In the genomic region with DNA sequence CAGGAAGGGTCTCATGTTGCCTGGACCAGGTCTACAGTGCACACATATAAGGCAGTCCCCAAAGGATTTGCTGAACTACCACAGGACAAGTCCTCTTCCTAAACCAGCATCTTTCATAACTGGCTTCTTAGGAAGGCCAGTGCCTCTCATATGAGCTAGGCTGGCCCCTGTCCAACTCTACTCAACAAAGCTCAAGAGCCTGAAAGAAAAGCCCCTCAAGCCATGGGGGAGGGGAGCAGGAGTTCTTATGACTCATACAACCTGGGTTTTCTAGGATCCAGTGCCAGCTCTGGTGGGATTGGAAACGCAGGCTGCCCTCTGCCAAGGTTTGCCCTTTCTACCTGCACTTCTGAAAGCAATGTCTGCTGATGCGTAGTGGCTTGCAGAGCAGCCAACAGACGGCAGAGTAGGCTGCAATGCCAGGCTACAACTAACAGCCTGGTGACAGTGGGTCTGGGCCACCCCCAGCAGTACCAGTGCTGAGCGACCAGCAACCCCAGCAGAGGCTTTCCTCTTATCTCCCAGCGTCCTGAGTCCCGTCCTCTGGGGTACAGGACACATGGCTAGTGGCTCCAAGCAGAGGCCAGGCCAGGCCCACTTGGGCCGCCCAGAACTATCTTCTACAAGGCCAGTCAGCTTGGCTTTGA, we compare ENCODE assay signal across 9 mouse cellular contexts.
A peak's percentile ranks its signal among the peaks of the same experiment; 100 is the strongest.
DNase-seq lines count a peak whose midpoint lies in the region; ATAC-seq and TF ChIP-seq lines count a peak whose summit lies in the region.
"Had no signal": no experiment of that assay in that cellular context is flagged by ENCODE, and none has a peak within 500 bp of the region (broad histone marks: within the 10 kb centered on the region; RNA-seq: fewer than 3 reads in every experiment).

No protein-coding gene starts in this region.

- H3K9ac ChIP-seq in kidney, embryonic 15.5 days: no peak overlapping the region
- H3K9ac ChIP-seq in hindbrain, embryonic 12.5 days: no peak overlapping the region
- H3K9ac ChIP-seq in midbrain, embryonic 14.5 days (replicated peaks; ENCODE audit: low read length): no peak overlapping the region

- WGBS in kidney, embryonic 15.5 days: 69% methylated on average over 7 of the region's 7 CpGs
- 85% methylated on average over 7 of the region's 7 CpGs for WGBS in hindbrain, embryonic 12.5 days
- 81% methylated on average over 7 of the region's 7 CpGs for WGBS in midbrain, embryonic 14.5 days

- no peak for TF ChIP-seq CTCF in brain, embryonic 14.5 days (IDR thresholded peaks at IDR 0.05; ENCODE audit: borderline replicate concordance, extremely low read depth, insufficient read depth, insufficient read length)

- no peak overlapping the region for H3K4me3 ChIP-seq in kidney, embryonic 15.5 days (replicated peaks)
- no peak overlapping the region for H3K4me3 ChIP-seq in hindbrain, embryonic 12.5 days
- no peak overlapping the region for H3K4me3 ChIP-seq in midbrain, embryonic 14.5 days (replicated peaks; ENCODE audit: low read depth, low read length)

- H3K9me3 ChIP-seq in kidney, embryonic 15.5 days (replicated peaks): no peaks in the 10 kb centered on the region
- no peaks in the 10 kb centered on the region for H3K9me3 ChIP-seq in hindbrain, embryonic 12.5 days (replicated peaks)
- no peaks in the 10 kb centered on the region for H3K9me3 ChIP-seq in midbrain, embryonic 14.5 days (ENCODE audit: control insufficient read depth, low read length)

- H3K27me3 ChIP-seq in kidney, embryonic 15.5 days: no peaks in the 10 kb centered on the region
- no peaks in the 10 kb centered on the region for H3K27me3 ChIP-seq in hindbrain, embryonic 12.5 days
- no peaks in the 10 kb centered on the region for H3K27me3 ChIP-seq in midbrain, embryonic 14.5 days (ENCODE audit: control insufficient read depth, insufficient read depth, low read length)

- no peak for DNase-seq in kidney, adult 18-20 months
- DNase-seq in brain, embryonic 14.5 days (ENCODE audit: low read depth): peak; percentile 95
- DNase-seq in midbrain, embryonic 14.5 days: peak; percentile 70
- DNase-seq in urinary bladder, adult 2 months (ENCODE audit: low spot score): no peak
- DNase-seq in left cerebral cortex, postnatal 25 days (ENCODE audit: low spot score in 2 of 2): no peak
- DNase-seq: right cerebral cortex, postnatal 14 days had no signal

- no peak for TF ChIP-seq POLR2A in brain, embryonic 14.5 days (IDR thresholded peaks at IDR 0.05; ENCODE audit: borderline replicate concordance, extremely low read depth, insufficient read depth, insufficient read length, poor library complexity, severe bottlenecking)

- peak overlapping the region; percentile 38; the same call in 1 of the 2 replicates for H3K27ac ChIP-seq in kidney, embryonic 15.5 days
- H3K27ac ChIP-seq in hindbrain, embryonic 12.5 days: 0 out of 2 replicates have a peak overlapping the region, but pooled peaks have one; percentile 5
- 0 out of 2 replicates have a peak overlapping the region, but pooled peaks have one; percentile 26 for H3K27ac ChIP-seq in midbrain, embryonic 14.5 days (replicated peaks; ENCODE audit: low read depth, low read length)
- H3K27ac ChIP-seq: macrophage had no signal

- H3K4me1 ChIP-seq in kidney, embryonic 15.5 days: peaks cover 16% of the 10 kb centered on the region; the same call in 1 of the 2 replicates
- H3K4me1 ChIP-seq in hindbrain, embryonic 12.5 days: peaks cover 19% of the 10 kb centered on the region
- H3K4me1 ChIP-seq in midbrain, embryonic 14.5 days (ENCODE audit: control insufficient read depth, insufficient read depth, low read length): 0 out of 2 replicates have a peak, but pooled peaks cover 11% of the 10 kb centered on the region

- no peak overlapping the region for H3K4me2 ChIP-seq in kidney, embryonic 15.5 days
- no peak overlapping the region for H3K4me2 ChIP-seq in hindbrain, embryonic 12.5 days (replicated peaks)
- H3K4me2 ChIP-seq in midbrain, embryonic 14.5 days (ENCODE audit: low read length): no peak overlapping the region

- no peaks in the 10 kb centered on the region for H3K36me3 ChIP-seq in kidney, embryonic 15.5 days
- peaks cover 35% of the 10 kb centered on the region for H3K36me3 ChIP-seq in hindbrain, embryonic 12.5 days
- H3K36me3 ChIP-seq in midbrain, embryonic 14.5 days (ENCODE audit: control insufficient read depth, insufficient read depth, low read length): peaks cover 53% of the 10 kb centered on the region

- ATAC-seq in kidney, embryonic 15.5 days (replicated peaks; ENCODE audit: low FRiP score): 0 out of 2 replicates have a peak, but pooled peaks have one; percentile 4
- ATAC-seq in hindbrain, embryonic 12.5 days (ENCODE audit: low FRiP score): no peak
- ATAC-seq in midbrain, embryonic 14.5 days (ENCODE audit: low FRiP score, low TSS enrichment): no peak

- intact Hi-C loops in left cerebral cortex, postnatal 25 days (cut with DNase I): no loop called here

Comparison
In these comparisons a context has a peak if more than half of its experiments do, and no peak if none do; other contexts are left out.
1. DNase-seq: peak in brain, embryonic 14.5 days (single experiment) and midbrain, embryonic 14.5 days (single experiment); none in kidney, adult 18-20 months (single experiment), urinary bladder, adult 2 months (single experiment) and left cerebral cortex, postnatal 25 days (0 of 2).
2. Peak in every context shown above with its lines, with median percentiles within 50 percentile points of each other: H3K27ac ChIP-seq.